Mouse (Mus musculus) urinary bladder, postnatal 10 days (tissue): ENCODE data around the gene Lamb3.
"Not testable (repeated sequence)": the region's sequence is repeated elsewhere in the genome, so short reads cannot be mapped to it uniquely, and the experiment has no call there.

ENCODE experiments used
- DNase-seq: peaks from one replicate; pipeline ENCODE4 v3.0.0; 2022; ENCODE audit warnings: low spot score

The Lamb3 gene

GRCm38 (mm10) chr1:193244235-193244634 is 36.7 kb downstream of the Lamb3 start:
- no peak for DNase-seq

DNA sequence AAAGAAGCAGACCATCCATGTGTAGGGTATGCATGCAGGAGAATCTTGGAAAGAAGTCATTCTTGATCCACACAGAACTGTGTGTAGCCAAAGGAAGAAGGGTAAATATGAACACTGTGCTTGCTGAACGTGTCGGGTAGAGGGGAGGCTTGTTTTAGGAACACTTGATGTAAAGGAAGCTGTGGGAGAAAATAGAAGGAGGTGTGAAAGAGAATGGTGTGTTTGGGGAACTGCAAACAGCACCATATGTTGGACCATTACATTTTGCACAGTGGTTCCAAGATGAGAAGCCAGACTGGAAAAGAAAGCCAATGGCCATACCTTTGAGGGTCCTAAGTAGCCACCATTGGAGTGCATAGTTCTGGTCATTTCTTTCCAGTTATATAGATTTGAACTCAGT is 42.5 kb downstream of the Lamb3 start:
- DNase-seq, result no peak

GRCm38 (mm10) chr1:193251386-193251785 is 43.9 kb downstream of the Lamb3 start:
- no peak for DNase-seq

GRCm38 (mm10) chr1:193252616-193253015 is 45.1 kb downstream of the Lamb3 start:
- DNase-seq, result no peak

GRCm38 (mm10) chr1:193253895-193254294 is 46.4 kb downstream of the Lamb3 start:
- not testable (repeated sequence) for DNase-seq

- no peak for DNase-seq
Observed at GRCm38 (mm10) chr1:193255032-193255431, 47.5 kb downstream of the Lamb3 start.

- DNase-seq, result peak; percentile 32
Observed at GRCm38 (mm10) chr1:193255488-193256288, 48.2 kb downstream of the Lamb3 start.

DNA sequence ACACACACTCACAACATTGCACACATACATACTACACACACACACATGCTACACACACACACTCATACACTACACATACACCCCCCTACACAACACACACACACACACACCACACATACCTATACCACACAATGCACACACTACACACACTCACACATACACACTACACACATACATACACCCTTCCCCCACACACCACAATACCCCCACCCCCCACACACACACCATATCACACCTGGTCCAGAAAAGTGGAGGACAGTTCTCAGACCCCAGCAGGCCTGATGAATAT is 48.7 kb downstream of the Lamb3 start:
- no peak for DNase-seq

DNA sequence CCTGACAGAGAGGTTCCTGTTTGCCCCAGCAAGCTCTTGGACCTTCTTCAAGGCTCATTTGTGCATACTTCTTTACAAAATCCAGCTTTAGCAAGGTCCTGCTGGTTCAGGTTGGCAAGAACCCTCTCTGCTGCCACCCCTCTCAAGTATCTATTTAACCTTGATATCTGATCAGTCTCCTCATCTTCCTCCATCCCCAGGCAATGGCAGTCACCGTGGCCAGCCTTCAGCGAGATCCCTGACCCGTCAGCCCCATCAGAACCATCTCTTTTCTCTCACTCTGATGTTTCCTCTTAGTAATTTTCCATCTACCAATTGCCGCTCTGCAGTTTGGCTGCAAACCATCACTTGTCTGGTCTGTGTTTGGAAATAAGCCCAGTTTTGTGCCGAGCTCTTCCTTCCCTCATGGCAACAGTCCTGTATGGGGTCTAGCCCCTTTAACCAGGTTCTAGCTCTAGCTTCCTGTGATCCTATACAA is 49.2 kb downstream of the Lamb3 start:
- no peak for DNase-seq

DNA sequence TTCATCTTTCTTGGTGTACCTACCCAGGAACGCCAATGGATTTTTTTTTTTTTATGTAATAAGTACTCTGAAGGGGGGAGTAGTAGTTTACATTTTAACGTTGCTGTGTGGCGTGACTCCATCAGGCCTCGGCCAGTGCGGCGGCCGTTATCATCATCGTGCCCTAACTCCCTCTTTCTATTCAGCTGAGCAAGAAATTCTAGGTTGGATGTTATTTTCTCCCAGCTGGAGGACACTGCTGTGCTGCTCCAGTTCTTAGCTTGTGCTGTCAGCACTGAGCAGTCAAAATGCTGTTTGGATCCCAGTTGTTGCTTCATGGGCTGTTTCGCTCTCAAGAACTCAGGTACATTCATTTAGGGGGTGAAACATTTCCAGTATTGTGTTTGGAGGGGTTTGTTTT is 52.1 kb downstream of the Lamb3 start:
- DNase-seq, result no peak

DNA sequence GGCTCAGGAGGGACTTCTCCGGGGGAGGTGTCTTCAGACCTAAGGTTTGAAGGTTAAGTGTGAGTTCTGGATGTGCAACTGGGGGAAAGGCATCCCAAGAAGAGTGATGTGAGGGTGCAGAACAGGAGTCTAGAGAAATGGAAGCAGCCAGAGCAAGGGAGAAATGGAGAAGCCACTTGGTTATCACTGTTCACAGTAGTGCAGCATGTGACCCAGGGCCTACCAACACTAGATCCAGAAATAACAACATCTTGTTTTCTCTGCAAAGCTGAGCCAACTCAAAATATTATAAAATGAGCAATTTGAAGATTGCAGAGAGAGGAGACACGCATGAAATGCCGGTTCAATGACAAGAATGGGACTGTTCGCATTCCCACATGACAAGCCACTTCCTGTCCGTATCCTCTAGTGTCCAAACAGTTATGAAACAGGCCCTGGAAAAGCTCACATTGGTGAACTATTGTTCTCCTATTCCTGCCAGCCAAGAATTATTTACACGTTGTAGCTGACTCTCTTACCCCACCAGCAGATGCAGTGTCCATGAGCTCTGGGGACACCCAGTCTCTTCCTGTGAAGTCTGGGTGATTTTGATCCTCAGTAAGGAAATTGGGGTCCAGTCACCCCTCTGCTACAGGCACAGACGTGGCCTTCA is 54.5 kb downstream of the Lamb3 start:
- DNase-seq, result no peak

GRCm38 (mm10) chr1:193263026-193263907 is 55.8 kb downstream of the Lamb3 start:
- no peak for DNase-seq

GRCm38 (mm10) chr1:193263955-193264598 is 56.6 kb downstream of the Lamb3 start, which contains the start of gene Hsd11b1:
Hsd11b1 (minus strand) TSS chr1:193264075.
- DNase-seq, result no peak

DNA sequence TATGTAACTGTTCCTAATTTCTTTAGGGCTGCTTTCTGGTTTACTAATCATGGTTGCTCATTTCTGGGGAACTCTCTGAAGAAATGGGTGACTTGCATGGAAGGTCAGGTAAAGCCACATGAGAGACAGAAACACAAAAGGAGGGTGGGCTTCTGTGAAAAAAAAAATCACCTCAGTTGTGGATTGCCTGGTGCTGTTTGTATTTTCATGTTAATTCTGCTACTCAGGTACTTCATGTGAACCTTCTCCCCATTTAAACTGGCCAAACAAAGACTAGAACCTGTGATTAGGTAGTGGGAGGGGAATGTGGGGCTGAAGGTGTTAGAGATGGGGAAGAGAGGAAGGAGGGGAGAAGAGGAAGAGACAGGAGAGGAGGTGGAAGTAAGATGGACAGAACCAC is 58.2 kb downstream of the Lamb3 start:
- DNase-seq, result no peak

- DNase-seq, result no peak
Observed at GRCm38 (mm10) chr1:193270965-193271763, 63.7 kb downstream of the Lamb3 start.

GRCm38 (mm10) chr1:193272137-193272915 is 64.8 kb downstream of the Lamb3 start:
- no peak for DNase-seq

DNA sequence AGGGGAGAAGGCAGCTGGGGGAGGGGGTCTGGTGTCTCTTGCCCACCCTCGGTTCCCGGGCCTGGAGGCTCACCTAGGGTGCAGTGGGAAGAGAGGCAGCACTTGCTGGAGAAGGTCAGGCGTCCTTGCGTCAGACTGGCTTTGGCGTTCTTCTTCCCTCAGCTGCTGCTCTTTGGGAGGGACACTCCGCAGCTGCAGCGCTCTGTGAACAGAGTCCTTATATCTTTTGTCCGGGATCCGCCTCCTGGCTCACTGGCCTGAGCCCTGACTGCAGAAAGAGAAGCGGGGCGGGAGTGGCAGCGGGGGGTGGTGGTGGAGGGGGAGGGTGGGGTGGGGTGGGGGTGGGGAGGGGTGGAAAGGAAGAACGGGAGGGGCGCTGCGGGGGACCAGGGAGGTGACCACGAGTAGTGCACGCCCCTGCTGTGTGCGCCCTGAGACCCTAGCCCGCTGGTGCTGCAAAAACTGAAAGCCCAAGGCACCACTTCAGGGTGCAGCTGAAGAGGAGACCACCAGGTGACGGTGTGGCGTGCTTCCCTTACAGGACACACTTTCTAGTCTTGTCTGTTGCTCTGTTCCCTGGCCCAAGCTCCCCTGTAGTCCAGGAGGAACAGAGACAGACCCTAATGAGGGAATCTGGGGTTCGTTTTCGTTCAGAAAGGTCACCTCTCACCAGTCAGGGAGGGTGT is 65.6 kb downstream of the Lamb3 start, which contains the start of gene G0s2:
G0s2 (minus strand) TSS at position 302 of the 686 bp plus-strand sequence.
- peak; percentile 15 for DNase-seq

- no peak for DNase-seq
Observed at GRCm38 (mm10) chr1:193274407-193275071, 67.0 kb downstream of the Lamb3 start.

GRCm38 (mm10) chr1:193278414-193279045 is 71.0 kb downstream of the Lamb3 start:
- no peak for DNase-seq
